Mouse (Mus musculus): Measurements from ENCODE around the gene Rad9b. TPM values are rescaled to one million over a fixed set of nuclear protein-coding genes. Genes with fewer than 3 reads are reported as not detected.

The Rad9b gene
- polyA plus RNA-seq, 1 experiment from 2014 or later = 9.7 TPM

DNA sequence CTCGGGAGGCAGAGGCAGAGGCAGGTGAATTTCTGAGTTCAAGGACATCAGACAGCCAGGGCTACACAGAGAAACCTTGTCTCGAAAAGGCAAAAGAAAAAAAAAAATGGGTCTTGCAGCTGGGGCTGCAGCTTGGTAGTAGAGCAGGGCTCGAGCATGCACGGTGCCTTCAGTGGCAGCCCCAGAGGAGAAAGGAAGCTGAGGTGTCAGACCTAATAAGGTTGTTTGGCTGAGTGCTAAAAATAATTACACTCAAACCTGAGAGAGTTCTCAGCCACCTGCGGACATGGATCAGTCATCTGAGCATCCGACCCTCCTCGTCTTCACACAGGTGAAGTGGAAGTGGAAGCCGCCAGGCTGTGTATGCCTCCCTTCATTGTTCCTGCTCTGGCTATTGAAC, 43.3 kb downstream of the Rad9b start:
- Histone ChIP-seq H3K4me1 (ENCODE audit: control insufficient read depth, insufficient read depth, low read length) (no peaks in the 10 kb centered on the region), H3K4me3 (ENCODE audit: low read depth, low read length) (no peak overlapping the region), H3K9ac (ENCODE audit: low read length) (no peak overlapping the region), H3K36me3 (ENCODE audit: control insufficient read depth, insufficient read depth, low read length) (no peaks in the 10 kb centered on the region), H3K27me3 (ENCODE audit: control insufficient read depth, insufficient read depth, low read length) (no peaks in the 10 kb centered on the region), H3K9me3 (ENCODE audit: control insufficient read depth, low read length) (no peaks in the 10 kb centered on the region), H3K27ac (ENCODE audit: low read depth, low read length) (no peak overlapping the region), H3K4me2 (no peak overlapping the region)
- no peak for DNase-seq (ENCODE audit: low spot score, missing footprints)
- ATAC-seq (ENCODE audit: low FRiP score) = no peak
- WGBS = 91% methylated on average over 8 of the region's 8 CpGs

DNA sequence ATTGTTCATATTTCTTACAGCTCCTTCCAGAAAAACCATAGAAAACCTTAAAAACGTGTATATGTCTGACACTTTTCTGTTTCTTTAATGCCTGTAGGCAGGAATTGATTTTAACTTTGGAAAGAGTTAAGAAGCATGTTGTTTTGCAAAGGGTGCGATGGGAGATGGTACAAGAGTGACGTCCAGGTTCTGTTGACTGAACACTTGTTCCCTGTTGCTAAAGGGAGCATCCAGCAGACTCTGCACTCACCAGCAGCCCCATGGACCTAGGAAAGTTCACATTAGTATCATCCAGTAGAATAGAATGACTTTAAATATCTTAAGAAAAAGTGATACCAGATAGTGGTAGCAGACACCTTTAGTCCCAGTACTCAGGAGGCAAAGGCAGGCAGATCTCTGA, 47.5 kb downstream of the Rad9b start:
- no peak overlapping the region for H3K4me2 ChIP-seq
- ATAC-seq (ENCODE audit: low FRiP score) = no peak
- no peak for DNase-seq (ENCODE audit: low spot score, missing footprints)
- H3K27ac ChIP-seq (ENCODE audit: low read depth, low read length) = no peak overlapping the region
- no peaks in the 10 kb centered on the region for H3K36me3 ChIP-seq (ENCODE audit: control insufficient read depth, insufficient read depth, low read length)
- H3K27me3 ChIP-seq (ENCODE audit: control insufficient read depth, insufficient read depth, low read length) = no peaks in the 10 kb centered on the region
- no peak overlapping the region for H3K4me3 ChIP-seq (ENCODE audit: low read depth, low read length)
- no peak overlapping the region for H3K9ac ChIP-seq (ENCODE audit: low read length)
- WGBS = 89% methylated on average over 3 of the region's 3 CpGs
- H3K4me1 ChIP-seq (ENCODE audit: control insufficient read depth, insufficient read depth, low read length) = no peaks in the 10 kb centered on the region
- H3K9me3 ChIP-seq (ENCODE audit: control insufficient read depth, low read length) = no peaks in the 10 kb centered on the region

DNA sequence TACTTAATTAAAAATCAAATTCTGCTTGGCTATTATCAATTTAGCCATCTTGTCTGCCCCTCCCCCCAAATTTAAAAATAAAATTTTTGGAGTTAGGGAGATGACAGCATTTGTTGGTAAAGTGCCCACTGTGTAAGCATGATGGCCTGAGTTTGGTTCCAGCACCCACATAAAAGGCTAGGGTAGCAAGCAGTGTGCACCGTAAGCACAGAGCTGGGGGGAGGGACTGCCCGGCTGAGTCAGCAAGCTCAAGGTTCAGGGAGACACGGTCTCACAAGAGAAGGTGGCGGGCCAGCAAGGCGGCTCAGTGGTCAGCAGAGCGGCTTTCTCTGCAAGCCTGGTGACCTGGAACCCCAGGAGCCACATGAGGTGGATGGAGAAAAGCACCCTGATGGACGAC, 48.6 kb downstream of the Rad9b start:
- Histone ChIP-seq H3K27me3 (ENCODE audit: control insufficient read depth, insufficient read depth, low read length) (no peaks in the 10 kb centered on the region), H3K9ac (ENCODE audit: low read length) (no peak overlapping the region), H3K4me1 (ENCODE audit: control insufficient read depth, insufficient read depth, low read length) (no peaks in the 10 kb centered on the region), H3K4me2 (no peak overlapping the region), H3K4me3 (ENCODE audit: low read depth, low read length) (no peak overlapping the region), H3K27ac (ENCODE audit: low read depth, low read length) (no peak overlapping the region), H3K36me3 (ENCODE audit: control insufficient read depth, insufficient read depth, low read length) (no peaks in the 10 kb centered on the region), H3K9me3 (ENCODE audit: control insufficient read depth, low read length) (no peaks in the 10 kb centered on the region)
- WGBS = 95% methylated on average over 7 of the region's 7 CpGs
- DNase-seq (ENCODE audit: low spot score, missing footprints) (no peak), ATAC-seq (ENCODE audit: low FRiP score) (no peak)

DNA sequence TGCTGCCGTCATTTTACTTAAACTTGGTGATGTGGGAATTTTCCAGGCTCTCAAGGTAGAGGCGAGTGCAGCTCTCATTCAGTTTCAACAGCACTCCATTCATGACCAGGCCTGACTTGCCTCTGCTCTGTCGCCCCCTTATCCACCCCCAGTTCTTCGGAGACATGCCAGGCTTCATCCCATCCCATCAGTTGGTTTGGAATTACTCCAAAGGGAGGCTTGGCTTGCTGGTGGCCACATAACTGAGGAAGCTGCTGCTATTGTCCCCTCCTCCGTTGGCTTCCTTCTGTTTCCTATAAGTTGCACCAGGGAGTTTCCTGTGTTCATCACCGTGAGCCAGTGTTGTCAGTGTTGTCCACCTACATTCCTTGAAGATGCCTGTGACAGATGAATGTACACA, 49.5 kb downstream of the Rad9b start:
- no peaks in the 10 kb centered on the region for H3K27me3 ChIP-seq (ENCODE audit: control insufficient read depth, insufficient read depth, low read length)
- no peaks in the 10 kb centered on the region for H3K36me3 ChIP-seq (ENCODE audit: control insufficient read depth, insufficient read depth, low read length)
- H3K27ac ChIP-seq (ENCODE audit: low read depth, low read length) = no peak overlapping the region
- H3K9me3 ChIP-seq (ENCODE audit: control insufficient read depth, low read length) = no peaks in the 10 kb centered on the region
- H3K4me3 ChIP-seq (ENCODE audit: low read depth, low read length) = no peak overlapping the region
- DNase-seq (ENCODE audit: low spot score, missing footprints) (no peak), ATAC-seq (ENCODE audit: low FRiP score) (no peak)
- no peak overlapping the region for H3K4me2 ChIP-seq
- 87% methylated on average over 6 of the region's 6 CpGs for WGBS
- H3K4me1 ChIP-seq (ENCODE audit: control insufficient read depth, insufficient read depth, low read length) = no peaks in the 10 kb centered on the region
- H3K9ac ChIP-seq (ENCODE audit: low read length) = no peak overlapping the region

DNA sequence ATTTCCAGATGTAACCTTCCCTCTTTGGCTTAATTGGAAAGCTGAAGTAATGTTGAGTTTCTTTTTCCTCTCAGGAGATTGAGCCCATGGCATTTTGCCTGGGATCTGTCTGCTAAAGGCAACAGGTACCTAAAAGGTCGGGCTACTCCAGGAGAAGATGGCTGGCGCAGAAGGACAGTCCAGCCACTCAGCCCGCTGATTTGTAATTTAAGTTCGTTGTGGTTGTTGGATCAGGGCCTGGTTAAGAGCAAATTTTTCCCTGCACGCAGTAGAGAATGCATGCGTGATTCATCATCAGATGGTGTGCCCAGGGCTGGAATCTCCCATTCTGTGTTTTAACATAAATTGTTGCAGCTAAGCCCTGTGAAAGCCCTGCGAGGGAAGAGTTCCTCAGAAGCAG, 50.1 kb downstream of the Rad9b start:
- DNase-seq (ENCODE audit: low spot score, missing footprints) = no peak
- WGBS = 95% methylated on average over 7 of the region's 7 CpGs

DNA sequence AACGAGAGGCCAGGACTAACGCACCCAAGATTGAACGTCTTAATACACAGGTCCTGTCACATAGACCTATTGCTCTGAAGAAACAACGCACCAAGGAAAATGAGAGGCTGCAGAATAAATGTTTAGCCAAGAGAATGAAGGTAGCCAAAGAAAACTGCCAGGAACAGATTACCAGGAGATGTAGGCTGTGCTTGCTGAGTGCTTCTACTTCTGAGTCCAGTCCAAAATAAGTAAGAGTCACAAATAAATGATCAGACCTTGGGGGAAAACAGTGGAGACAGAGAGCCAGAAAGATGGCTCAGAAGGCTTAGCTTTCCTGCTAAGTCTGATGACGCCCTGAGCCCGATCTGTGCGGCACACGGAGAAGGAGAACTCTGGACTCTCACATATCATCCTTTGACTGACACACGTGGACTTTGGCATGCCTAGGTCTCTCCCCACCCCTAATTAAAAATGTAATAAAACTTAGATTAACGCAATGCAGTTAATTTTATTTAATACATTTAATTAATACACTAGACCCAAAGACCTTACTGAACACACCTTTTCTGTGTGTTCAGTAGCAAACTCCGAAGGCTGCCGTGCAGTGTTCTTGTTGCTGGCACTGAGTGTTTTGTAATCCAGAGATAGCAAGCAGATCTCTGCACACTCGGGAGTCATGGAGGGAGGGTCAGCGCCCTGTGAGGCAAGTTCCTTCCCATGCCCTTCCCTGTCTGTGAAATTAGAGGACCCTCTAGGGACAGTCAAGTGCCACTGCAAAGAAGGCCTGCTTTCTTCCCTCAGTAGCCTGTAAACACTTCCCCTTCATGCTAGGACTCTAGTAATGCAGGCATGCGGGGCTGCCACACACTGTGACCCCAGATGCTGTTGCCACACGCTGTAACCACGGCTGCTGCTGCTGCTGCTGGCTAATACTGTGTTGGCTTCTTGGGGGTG, 51.0 kb downstream of the Rad9b start:
- Histone ChIP-seq H3K27ac (ENCODE audit: low read depth, low read length) (no peak overlapping the region), H3K9ac (ENCODE audit: low read length) (no peak overlapping the region), H3K9me3 (ENCODE audit: control insufficient read depth, low read length) (no peaks in the 10 kb centered on the region), H3K4me3 (ENCODE audit: low read depth, low read length) (no peak overlapping the region), H3K4me2 (no peak overlapping the region), H3K27me3 (ENCODE audit: control insufficient read depth, insufficient read depth, low read length) (no peaks in the 10 kb centered on the region), H3K4me1 (ENCODE audit: control insufficient read depth, insufficient read depth, low read length) (no peaks in the 10 kb centered on the region), H3K36me3 (ENCODE audit: control insufficient read depth, insufficient read depth, low read length) (no peaks in the 10 kb centered on the region)
- ATAC-seq (ENCODE audit: low FRiP score) (no peak), DNase-seq (ENCODE audit: low spot score, missing footprints) (no peak)
- WGBS = 82% methylated on average over 17 of the region's 17 CpGs

More for the DNA sequence above, 50.1 kb downstream of the Rad9b start:
- H3K4me1 ChIP-seq (ENCODE audit: control insufficient read depth, insufficient read depth, low read length) = no peaks in the 10 kb centered on the region
- no peaks in the 10 kb centered on the region for H3K36me3 ChIP-seq (ENCODE audit: control insufficient read depth, insufficient read depth, low read length)
- H3K9ac ChIP-seq (ENCODE audit: low read length) = no peak overlapping the region
- no peak overlapping the region for H3K27ac ChIP-seq (ENCODE audit: low read depth, low read length)
- H3K4me3 ChIP-seq (ENCODE audit: low read depth, low read length) = no peak overlapping the region
- no peak for ATAC-seq (ENCODE audit: low FRiP score)
- H3K9me3 ChIP-seq (ENCODE audit: control insufficient read depth, low read length) = no peaks in the 10 kb centered on the region
- H3K4me2 ChIP-seq = no peak overlapping the region
- no peaks in the 10 kb centered on the region for H3K27me3 ChIP-seq (ENCODE audit: control insufficient read depth, insufficient read depth, low read length)

DNA sequence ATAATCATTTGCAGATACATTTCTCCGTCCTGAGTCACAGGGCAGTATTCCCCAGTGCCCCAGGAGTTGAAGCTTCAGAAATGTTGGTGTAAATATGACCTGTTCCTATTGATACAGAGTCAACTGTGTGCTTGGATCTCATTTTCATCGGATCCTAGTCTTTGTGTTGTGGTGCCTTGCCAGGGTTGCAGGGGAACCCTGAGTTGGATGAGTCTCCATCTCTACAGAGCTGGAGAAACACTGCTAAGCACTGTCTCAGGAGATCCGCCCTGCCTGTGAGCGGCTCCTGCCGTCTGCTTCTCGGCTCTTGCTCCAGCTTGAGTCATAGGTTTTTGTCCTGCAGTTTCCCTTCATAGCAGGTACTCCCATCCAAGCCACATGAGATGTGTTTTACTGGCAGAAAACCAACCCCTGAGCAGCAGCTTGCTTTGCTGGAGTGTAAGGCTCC, 53.9 kb downstream of the Rad9b start:
- Histone ChIP-seq H3K4me3 (ENCODE audit: low read depth, low read length) (no peak overlapping the region), H3K9me3 (ENCODE audit: control insufficient read depth, low read length) (no peaks in the 10 kb centered on the region), H3K27me3 (ENCODE audit: control insufficient read depth, insufficient read depth, low read length) (no peaks in the 10 kb centered on the region), H3K36me3 (ENCODE audit: control insufficient read depth, insufficient read depth, low read length) (no peaks in the 10 kb centered on the region), H3K4me1 (ENCODE audit: control insufficient read depth, insufficient read depth, low read length) (peaks cover 3% of the 10 kb centered on the region), H3K9ac (ENCODE audit: low read length) (no peak overlapping the region), H3K27ac (ENCODE audit: low read depth, low read length) (no peak overlapping the region), H3K4me2 (no peak overlapping the region)
- ATAC-seq (ENCODE audit: low FRiP score) (no peak), DNase-seq (ENCODE audit: low spot score, missing footprints) (no peak)
- 94% methylated on average over 6 of the region's 6 CpGs for WGBS

DNA sequence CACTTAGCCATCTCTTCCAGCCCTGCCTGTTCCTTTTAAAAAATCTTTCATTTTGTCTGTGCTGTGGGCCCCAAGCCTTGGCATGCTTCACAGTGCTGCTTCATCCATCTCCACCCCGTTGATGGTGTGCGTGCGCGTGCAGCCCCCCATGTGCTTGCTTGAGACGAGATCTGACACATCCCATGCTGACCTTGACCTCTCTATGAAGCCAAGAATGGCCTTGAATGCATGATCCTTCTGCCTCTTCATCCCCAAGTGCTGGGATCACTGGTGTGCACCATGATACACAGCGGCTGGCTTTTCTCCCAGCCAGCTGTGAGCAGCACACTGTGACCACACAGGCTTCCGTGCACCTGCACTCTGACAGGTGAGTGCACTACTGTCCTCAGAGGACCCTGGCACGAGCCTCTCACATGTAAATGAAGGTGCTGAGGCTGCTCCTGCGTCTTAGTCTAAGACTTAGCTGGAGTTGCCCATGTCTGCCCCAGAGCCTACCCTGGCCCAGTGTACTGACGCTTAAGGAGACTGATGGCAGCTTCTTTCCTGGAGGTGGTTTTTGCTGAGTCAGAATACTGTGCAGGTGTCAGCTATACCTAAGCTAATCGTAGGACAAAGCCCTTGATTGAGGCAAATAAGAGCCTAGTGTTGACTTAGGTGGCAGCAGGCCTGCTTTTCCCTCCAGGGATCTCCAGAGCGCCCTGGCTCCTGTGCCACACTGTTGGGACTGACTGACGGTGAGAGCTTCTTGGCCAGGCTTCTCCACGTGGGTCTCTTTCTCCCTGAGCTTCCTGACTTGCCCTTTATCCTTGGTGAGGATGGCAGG, 58.7 kb downstream of the Rad9b start:
- H3K27me3 ChIP-seq (ENCODE audit: control insufficient read depth, insufficient read depth, low read length) = no peaks in the 10 kb centered on the region
- ATAC-seq (ENCODE audit: low FRiP score) = no peak
- 77% methylated on average over 14 of the region's 14 CpGs for WGBS
- no peak overlapping the region for H3K4me3 ChIP-seq (ENCODE audit: low read depth, low read length)
- peaks cover 19% of the 10 kb centered on the region for H3K4me1 ChIP-seq (ENCODE audit: control insufficient read depth, insufficient read depth, low read length)
- no peak overlapping the region for H3K9ac ChIP-seq (ENCODE audit: low read length)
- no peaks in the 10 kb centered on the region for H3K36me3 ChIP-seq (ENCODE audit: control insufficient read depth, insufficient read depth, low read length)
- no peak overlapping the region for H3K4me2 ChIP-seq
- H3K27ac ChIP-seq (ENCODE audit: low read depth, low read length) = no peak overlapping the region; the same call in 1 of the 2 replicates
- no peaks in the 10 kb centered on the region for H3K9me3 ChIP-seq (ENCODE audit: control insufficient read depth, low read length)
- DNase-seq (ENCODE audit: low spot score, missing footprints) = no peak

DNA sequence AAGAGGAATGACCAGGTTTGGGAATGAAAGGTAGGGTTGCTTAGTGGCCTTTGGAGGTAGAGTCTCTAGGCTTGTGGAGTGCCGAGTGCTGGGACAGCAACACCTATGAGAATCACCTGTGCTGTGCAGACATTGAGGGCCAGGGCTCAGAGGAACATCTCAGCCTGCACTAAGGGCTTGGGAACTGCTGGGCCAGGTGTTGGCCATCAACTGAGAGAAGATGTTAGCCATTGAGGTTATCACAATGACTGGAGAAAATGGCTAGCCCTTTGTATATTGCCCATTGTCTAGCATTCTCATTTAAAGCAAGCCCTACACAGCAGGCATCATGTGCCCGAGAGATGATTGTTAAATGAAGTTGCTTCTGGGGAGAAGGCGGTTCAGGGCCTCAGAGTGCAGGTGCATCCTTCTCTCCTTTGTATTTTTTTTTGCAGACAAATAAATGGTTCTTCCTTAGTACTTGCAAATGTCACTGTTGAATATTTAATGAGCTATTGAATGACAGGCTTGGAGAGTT, 59.8 kb downstream of the Rad9b start:
- no peaks in the 10 kb centered on the region for H3K27me3 ChIP-seq (ENCODE audit: control insufficient read depth, insufficient read depth, low read length)
- no peak overlapping the region; the same call in 1 of the 2 replicates for H3K27ac ChIP-seq (ENCODE audit: low read depth, low read length)
- peaks cover 19% of the 10 kb centered on the region for H3K4me1 ChIP-seq (ENCODE audit: control insufficient read depth, insufficient read depth, low read length)
- H3K9me3 ChIP-seq (ENCODE audit: control insufficient read depth, low read length) = no peaks in the 10 kb centered on the region; the same call in 1 of the 2 replicates
- no peak overlapping the region for H3K4me3 ChIP-seq (ENCODE audit: low read depth, low read length)
- WGBS = 70% methylated on average over 3 of the region's 3 CpGs
- no peak for ATAC-seq (ENCODE audit: low FRiP score)
- H3K9ac ChIP-seq (ENCODE audit: low read length) = no peak overlapping the region
- no peaks in the 10 kb centered on the region for H3K36me3 ChIP-seq (ENCODE audit: control insufficient read depth, insufficient read depth, low read length)
- H3K4me2 ChIP-seq = no peak overlapping the region
- no peak for DNase-seq (ENCODE audit: low spot score, missing footprints)
